Mouse (Mus musculus): ENCODE results near the gene Prdm11.

DNA sequence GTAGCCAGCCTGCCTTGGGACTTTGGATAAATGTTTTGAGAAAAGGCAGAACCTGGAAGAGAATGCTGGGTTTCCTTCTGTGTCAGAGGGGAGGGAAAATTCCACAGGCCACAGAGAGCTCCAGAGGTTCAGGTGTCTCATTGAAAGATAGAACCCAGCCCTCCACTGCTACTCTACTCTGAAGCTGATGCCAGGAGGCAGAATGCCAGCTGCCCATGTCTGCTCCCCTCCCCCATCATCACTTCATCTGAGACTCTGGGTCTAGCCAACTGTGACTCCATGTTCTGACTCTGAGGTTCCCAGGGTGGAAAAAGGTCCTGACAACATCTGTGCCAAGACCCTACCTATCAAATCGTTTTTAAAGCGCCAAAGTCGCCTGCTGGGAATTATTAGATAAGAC lies 6.9 kb downstream of the Prdm11 start:
- TF ChIP-seq BHLHE40 (IDR thresholded peaks at IDR 0.05; ENCODE audit: low read depth, low read length), result no peak
- no peak for TF ChIP-seq UBTF (IDR thresholded peaks at IDR 0.05; ENCODE audit: low read depth, low read length)

All from CH12.LX (cell line).